Mouse (Mus musculus) layer of hippocampus, postnatal 10 days (tissue): ENCODE data around the gene Myo15b. TPM values are rescaled to one million over a fixed set of nuclear protein-coding genes. Genes with fewer than 3 reads are reported as not detected.

Experiments used
- DNase-seq, 2 experiments: peaks; one replicate each; pipeline ENCODE4 v3.0.0; 2021; ENCODE audit warnings: low spot score in 2 of 2
- total RNA-seq, 2 experiments: library from RNA; stranded (reverse); gene quantifications; 2 replicates each; pipeline ENCODE4 v1.2.3; 2021

Gene Myo15b
- total RNA-seq, 2 experiments from 2014 or later = 0.04 to 0.21 TPM

DNA sequence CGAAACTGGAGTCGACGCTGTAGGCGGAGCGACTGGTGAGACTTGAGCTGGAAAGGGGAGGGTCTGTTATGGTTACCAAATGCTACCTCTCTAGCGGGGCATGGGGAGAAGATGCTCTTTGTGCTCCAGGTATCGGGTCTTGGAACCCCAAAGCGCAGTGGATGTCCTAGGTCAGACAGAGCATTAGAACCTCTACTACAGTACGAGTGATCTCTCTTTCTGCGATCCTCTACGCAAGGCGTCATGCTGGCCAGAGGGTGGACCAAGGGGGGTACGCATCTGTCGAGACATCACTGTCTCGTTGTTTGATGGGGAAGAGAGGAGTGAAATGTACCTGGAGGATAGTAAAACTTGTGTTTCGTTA lies 75.5 kb downstream of the Myo15b start:
- no peak for DNase-seq

DNA sequence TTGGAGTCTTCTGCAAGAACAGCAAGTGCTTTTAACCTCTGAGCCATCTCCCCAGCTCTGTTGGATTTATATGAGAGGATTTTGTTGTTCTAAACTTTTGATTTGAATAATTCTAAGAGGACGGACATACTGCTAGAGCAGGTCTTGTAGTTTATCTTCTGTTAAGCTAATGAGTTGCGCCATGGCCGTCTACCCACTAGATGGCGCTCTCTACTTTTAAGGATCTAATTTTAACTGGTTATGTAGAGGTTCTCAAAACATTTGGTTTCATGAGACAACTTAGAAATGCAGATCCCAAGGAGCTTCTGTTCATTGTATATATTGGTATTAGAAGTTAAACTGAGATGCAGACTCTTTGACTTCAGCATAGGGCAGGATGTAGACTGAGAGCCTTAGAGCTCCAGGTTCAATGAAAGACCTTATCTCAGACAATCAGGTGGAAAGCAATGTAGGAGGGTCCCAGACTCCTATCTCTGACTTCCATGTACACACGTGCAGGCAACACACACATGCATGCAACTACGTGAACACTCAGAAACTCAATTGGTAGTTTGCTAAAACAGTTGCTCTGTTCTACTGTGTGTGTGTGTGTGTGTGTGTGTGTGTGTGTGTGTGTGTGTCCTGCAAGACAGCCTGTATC lies 81.6 kb downstream of the Myo15b start:
- peak; percentile 73 to 75 for DNase-seq

DNA sequence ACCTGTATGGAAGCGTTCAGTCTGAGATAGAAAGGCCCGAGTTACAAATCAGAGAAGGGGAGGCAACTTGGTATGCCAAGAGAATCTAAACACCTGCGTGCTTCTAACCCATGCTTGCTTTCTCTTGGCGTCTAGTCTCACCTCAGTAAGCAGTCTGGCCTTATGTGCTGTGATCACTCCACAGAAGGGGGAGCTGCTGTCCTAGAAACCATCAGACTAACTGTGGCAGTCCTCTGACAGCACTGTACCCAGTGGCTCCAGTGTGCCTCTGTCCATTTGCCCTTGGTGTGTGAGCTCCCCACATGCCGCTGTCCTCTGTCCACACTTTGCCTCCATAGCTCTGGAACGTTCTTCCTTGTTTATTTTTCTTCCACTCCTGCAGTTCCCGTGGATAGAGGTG lies 83.8 kb downstream of the Myo15b start:
- no peak for DNase-seq

Other genes starting within 250 kb of the Myo15b start
- gene Mif4gd, start 245.4 kb upstream of the Myo15b start, total RNA-seq = 10 to 100 TPM; 19.4 to 19.7 TPM
- 10 to 100 TPM; 52.2 to 59.5 TPM for gene Slc25a19, start 230.1 kb upstream of the Myo15b start, total RNA-seq
- 100 to 1,000 TPM; 160 to 186 TPM for gene Grb2, start 149.8 kb upstream of the Myo15b start, total RNA-seq
- 10 to 100 TPM; 33.4 to 38.2 TPM for gene Tmem94, start 93.0 kb upstream of the Myo15b start, total RNA-seq
- 10 to 100 TPM; 20.5 to 21.6 TPM for gene Caskin2, start 44.8 kb upstream of the Myo15b start, total RNA-seq
- 10 to 100 TPM; 16.1 to 22.3 TPM for gene Tsen54, start 43.7 kb upstream of the Myo15b start, total RNA-seq
- 1 to 10 TPM in 1 of 2 experiments, under 1 TPM in 1; 0.73 to 1.0 TPM for gene Llgl2, start 34.4 kb upstream of the Myo15b start, total RNA-seq
- under 1 TPM; 0.85 to 0.98 TPM for gene Smim5, start 41.6 kb downstream of the Myo15b start, total RNA-seq
- not detected for gene Smim6, start 53.6 kb downstream of the Myo15b start, total RNA-seq
- gene Sap30bp, start 74.9 kb downstream of the Myo15b start, total RNA-seq = 10 to 100 TPM; 52.6 to 53.4 TPM
- 10 to 100 TPM; 21.6 to 25.5 TPM for gene Recql5, start 75.1 kb downstream of the Myo15b start, total RNA-seq
- gene Itgb4, start 116.3 kb downstream of the Myo15b start, total RNA-seq = 1 to 10 TPM in 1 of 2 experiments, under 1 TPM in 1; 0.85 to 1.3 TPM
- 10 to 100 TPM; 20.5 to 24.7 TPM for gene Galk1, start 154.3 kb downstream of the Myo15b start, total RNA-seq
- 100 to 1,000 TPM; 400 to 469 TPM for gene H3f3b, start 169.6 kb downstream of the Myo15b start, total RNA-seq
- gene Unk, start 171.9 kb downstream of the Myo15b start, total RNA-seq = 10 to 100 TPM; 23.9 to 28.1 TPM
- 1 to 10 TPM; 1.3 TPM for gene Unc13d, start 219.6 kb downstream of the Myo15b start, total RNA-seq
- 100 to 1,000 TPM; 199 to 238 TPM for gene Wbp2, start 228.6 kb downstream of the Myo15b start, total RNA-seq